Mouse (Mus musculus): ENCODE measurements around the gene B4galnt3. TPM values are rescaled to one million over a fixed set of nuclear protein-coding genes. Genes with fewer than 3 reads are reported as not detected.

Gene B4galnt3
- 0.02 and 0.06 TPM in 2 replicates for polyA plus RNA-seq (2012)

DNA sequence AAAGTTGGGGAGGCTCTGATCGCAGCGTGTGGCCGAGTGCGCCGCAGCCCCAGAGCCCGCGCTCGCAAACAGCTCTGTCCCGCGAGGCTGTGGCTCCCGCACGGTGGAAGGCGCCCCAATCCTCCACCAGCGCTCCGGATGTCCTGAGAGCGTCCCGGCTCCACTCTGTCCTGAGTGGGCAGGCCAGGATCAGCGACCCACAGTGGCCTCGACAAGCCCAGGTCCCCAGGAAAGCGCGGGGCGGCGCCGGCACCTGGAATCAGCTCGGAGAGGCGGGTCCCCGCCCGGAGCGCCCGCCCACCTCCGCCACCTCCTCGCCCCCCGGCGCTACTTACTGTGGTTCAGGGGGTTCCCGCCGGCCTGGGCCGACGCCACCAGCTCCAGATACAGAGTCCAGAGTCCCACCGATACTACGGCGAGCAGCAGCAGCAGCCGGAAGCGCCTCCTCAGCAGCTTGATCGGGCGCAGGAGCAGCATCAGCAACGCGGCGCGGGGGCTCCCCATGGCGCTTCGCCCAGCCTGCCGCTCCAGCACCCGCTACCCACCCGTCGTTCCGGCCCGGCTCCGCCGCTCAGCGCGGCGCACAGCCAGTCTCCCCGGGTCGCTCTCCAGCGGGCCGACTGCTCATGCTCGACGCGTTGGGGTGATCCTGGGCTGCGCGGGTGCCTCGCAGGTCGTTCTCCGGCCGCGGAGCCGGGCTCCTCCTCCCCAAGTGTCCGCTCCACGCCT is at the start of gene B4galnt3, which contains the start of gene D330020A13Rik:
Gene B4galnt3 (minus strand): TSS at position 504 of the 729 bp plus-strand sequence.
Gene D330020A13Rik (plus strand): TSS at position 309 of the 729 bp plus-strand sequence.

Other genes with a start within 250 kb of the B4galnt3 start
- gene Ninj2, start 201.2 kb downstream of the B4galnt3 start, polyA plus RNA-seq (2012) = not detected in 2 replicates
- 0.09 TPM in 1 of 2 replicates, not detected in the other for gene D330020A13Rik, start 195 bp downstream of the B4galnt3 start, polyA plus RNA-seq (2012)
- 18.1 and 25.7 TPM in 2 replicates for gene Kdm5a, start 69.6 kb upstream of the B4galnt3 start, polyA plus RNA-seq (2012)
- 2.9 and 4.2 TPM in 2 replicates for gene Ccdc77, start 69.8 kb upstream of the B4galnt3 start, polyA plus RNA-seq (2012)
- 70.6 and 82.0 TPM in 2 replicates for gene Il17ra, start 168.7 kb upstream of the B4galnt3 start, polyA plus RNA-seq (2012)
- 3.4 and 5.6 TPM in 2 replicates for gene Tmem121b, start 199.2 kb upstream of the B4galnt3 start, polyA plus RNA-seq (2012)
- 6.3 and 7.3 TPM in 2 replicates for gene Hdhd5, start 236.8 kb upstream of the B4galnt3 start, polyA plus RNA-seq (2012)

All from megakaryocyte-erythroid progenitor cell, adult 5 weeks (primary cell).